Mouse (Mus musculus) kidney, embryonic 15.5 days (tissue): ENCODE data around the gene Supt3. TPM values are rescaled to one million over a fixed set of nuclear protein-coding genes. Genes with fewer than 3 reads are reported as not detected.

Source experiments
- ATAC-seq: fragments of 200-750 bp; cut with Nextera tagmentation; replicated peaks from 2 replicates; pipeline ENCODE4 v1.8.0; 2017; ENCODE audit warnings: moderate TSS enrichment; ENCODE audit not compliant: low FRiP score
- H3K27ac ChIP-seq: fragments of 300-500 bp; sonication (generic); 2 replicates; pipeline ENCODE4 v1.5.1; 2015; ENCODE audit warnings: mild to moderate bottlenecking, inconsistent platforms
- H3K27me3 ChIP-seq: fragments of 300-500 bp; sonication (generic); 2 replicates; pipeline ENCODE4 v1.6.1; 2015; ENCODE audit warnings: inconsistent platforms
- H3K36me3 ChIP-seq: fragments of 300-500 bp; sonication (generic); 2 replicates; pipeline ENCODE4 v1.6.1; 2015; ENCODE audit warnings: inconsistent platforms
- H3K4me1 ChIP-seq: fragments of 300-500 bp; sonication (generic); 2 replicates; pipeline ENCODE4 v1.6.1; 2015; ENCODE audit warnings: inconsistent platforms
- H3K4me2 ChIP-seq: fragments of 300-500 bp; sonication (generic); 2 replicates; pipeline ENCODE4 v1.6.1; 2015; ENCODE audit warnings: moderate library complexity, mild to moderate bottlenecking, inconsistent platforms
- H3K4me3 ChIP-seq: fragments of 300-500 bp; sonication (generic); replicated peaks from 2 replicates; pipeline ENCODE4 v1.5.1; 2015; ENCODE audit warnings: mild to moderate bottlenecking, inconsistent platforms
- H3K9ac ChIP-seq: fragments of 300-500 bp; sonication (generic); 2 replicates; pipeline ENCODE4 v1.6.1; 2015; ENCODE audit warnings: mild to moderate bottlenecking, inconsistent platforms
- H3K9me3 ChIP-seq: fragments of 300-500 bp; sonication (generic); replicated peaks from 2 replicates; pipeline ENCODE4 v1.6.1; 2016; ENCODE audit warnings: inconsistent platforms
- WGBS: fragments of 180-500 bp; shearing (Covaris S2); methylation state at CpG from one replicate; pipeline ENCODE4 v1.1.7; 2015; ENCODE audit warnings: mixed read lengths; 5-methylcytosine and 5-hydroxymethylcytosine counted together
- polyA plus RNA-seq: library from polyadenylated mRNA; unstranded; fragments of >200 nt; fragmentation: Nextera tagmentation; extraction: Ambion mirVana; gene quantifications from 2 replicates; pipeline ENCODE4 v1.2.1, GENCODE M21; 2015

Supt3 gene
- polyA plus RNA-seq, 1 experiment from 2014 or later = 22.4 TPM

DNA sequence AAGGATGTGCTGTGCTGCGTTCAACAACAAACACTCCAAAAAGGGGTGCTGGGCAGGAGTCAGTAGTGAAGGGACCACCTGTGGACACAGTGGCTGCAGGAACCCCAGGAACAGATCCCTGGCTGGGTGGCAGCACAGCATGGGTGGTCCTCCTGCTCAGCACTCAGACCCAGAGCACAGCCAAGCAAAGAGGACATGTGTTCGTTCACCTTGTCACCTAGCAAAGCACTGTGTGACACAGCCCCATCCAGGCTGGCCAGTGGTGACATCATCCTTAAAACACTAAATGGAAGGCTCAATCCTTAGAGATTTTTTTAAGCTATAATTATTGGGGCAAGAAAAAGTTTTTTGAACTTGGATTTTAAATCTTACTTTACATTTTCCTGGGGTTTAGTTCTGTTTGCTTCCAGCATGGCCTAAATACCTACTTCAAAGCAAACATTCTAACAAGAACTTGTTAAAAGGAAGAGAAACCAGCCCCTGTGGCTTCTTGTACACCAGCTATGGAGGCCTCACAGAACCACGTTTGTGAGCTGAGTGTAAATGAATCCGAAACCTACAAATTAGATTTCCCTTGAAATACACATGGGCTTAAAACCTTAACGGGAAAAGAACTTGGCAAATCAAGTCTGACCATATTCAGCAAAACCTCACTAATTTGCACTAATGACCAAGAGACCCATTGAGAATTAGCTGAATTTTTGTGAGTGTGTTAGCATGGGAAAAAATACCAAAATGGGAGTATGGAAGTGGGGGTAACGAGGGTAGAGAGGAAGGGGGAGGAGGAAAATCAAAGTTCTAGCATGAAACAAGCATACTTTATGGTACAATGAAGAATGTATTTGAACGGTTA is 295.8 kb downstream of the Supt3 start:
- WGBS = 67% methylated on average over 7 of the region's 7 CpGs
- ATAC-seq = no peak

DNA sequence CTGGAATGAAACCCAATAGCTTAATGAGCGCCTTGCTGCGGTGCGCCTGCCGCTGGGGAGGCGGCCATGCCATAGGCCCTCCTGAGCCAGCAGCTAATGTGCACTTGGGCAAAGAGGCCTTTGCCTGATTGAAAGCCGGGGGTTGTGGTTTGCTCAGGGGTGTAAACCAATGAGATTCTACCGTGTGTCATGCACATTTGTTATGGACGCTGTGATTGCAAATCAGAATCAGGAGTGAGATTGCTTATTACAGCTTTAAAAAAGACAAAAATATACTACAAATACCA is 296.3 kb downstream of the Supt3 start:
- 91% methylated on average over 8 of the region's 8 CpGs for WGBS
- Histone ChIP-seq H3K4me2 (no peak overlapping the region), H3K4me3 (no peak overlapping the region), H3K36me3 (no peaks in the 10 kb centered on the region), H3K27me3 (no peaks in the 10 kb centered on the region), H3K9me3 (no peaks in the 10 kb centered on the region), H3K4me1 (no peaks in the 10 kb centered on the region), H3K27ac (no peak overlapping the region), H3K9ac (no peak overlapping the region)
- no peak for ATAC-seq

More for the DNA sequence above, 295.8 kb downstream of the Supt3 start:
- Histone ChIP-seq H3K36me3 (no peaks in the 10 kb centered on the region), H3K4me3 (no peak overlapping the region), H3K4me2 (no peak overlapping the region), H3K4me1 (no peaks in the 10 kb centered on the region), H3K27me3 (no peaks in the 10 kb centered on the region), H3K27ac (no peak overlapping the region), H3K9ac (no peak overlapping the region), H3K9me3 (no peaks in the 10 kb centered on the region)

DNA sequence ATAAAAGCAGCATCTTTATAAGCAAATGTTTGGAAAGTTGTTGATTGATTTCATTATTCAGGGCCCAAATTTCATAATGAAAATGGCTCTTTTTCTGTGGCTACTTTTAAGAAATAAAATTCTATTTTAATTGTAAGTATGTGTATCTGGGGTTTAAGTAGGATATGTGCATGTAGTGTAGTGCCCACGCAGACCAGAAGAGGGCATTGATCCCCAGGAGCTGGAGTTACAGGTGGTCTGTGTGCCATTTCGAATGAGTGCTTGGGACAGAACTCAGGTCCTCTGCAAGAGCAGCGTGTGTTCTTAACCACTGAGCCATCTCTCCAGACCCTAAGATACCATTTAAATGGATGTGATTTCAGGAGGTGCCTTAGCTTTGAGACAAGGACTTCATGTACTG is 296.8 kb downstream of the Supt3 start:
- no peak overlapping the region for H3K27ac ChIP-seq
- WGBS = 91% methylated on average over 3 of the region's 3 CpGs
- no peak overlapping the region for H3K4me2 ChIP-seq
- no peaks in the 10 kb centered on the region for H3K27me3 ChIP-seq
- ATAC-seq = no peak
- H3K4me3 ChIP-seq = no peak overlapping the region
- no peak overlapping the region for H3K9ac ChIP-seq
- H3K36me3 ChIP-seq = no peaks in the 10 kb centered on the region
- no peaks in the 10 kb centered on the region for H3K9me3 ChIP-seq
- H3K4me1 ChIP-seq = no peaks in the 10 kb centered on the region

DNA sequence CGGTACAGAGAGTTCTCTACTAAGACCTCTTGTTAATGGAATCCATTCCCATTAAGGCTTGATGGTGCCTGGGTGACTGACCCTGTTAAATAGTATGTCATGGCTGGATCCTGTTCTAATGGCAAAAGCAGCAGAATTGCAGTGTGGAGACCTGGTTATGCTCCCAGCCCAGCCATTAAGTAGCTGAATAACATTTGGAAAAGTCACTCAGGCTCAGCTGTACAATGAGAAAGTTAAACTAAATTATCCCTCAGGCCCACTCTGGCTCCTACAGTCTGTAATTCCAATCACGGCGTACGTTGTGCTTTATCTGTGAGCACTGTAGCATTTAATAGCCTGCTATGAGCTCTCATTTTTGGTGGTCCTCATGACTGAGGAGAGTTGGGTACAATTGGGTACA is 300.0 kb downstream of the Supt3 start:
- 81% methylated on average over 4 of the region's 4 CpGs for WGBS
- no peaks in the 10 kb centered on the region for H3K9me3 ChIP-seq
- ATAC-seq = no peak

DNA sequence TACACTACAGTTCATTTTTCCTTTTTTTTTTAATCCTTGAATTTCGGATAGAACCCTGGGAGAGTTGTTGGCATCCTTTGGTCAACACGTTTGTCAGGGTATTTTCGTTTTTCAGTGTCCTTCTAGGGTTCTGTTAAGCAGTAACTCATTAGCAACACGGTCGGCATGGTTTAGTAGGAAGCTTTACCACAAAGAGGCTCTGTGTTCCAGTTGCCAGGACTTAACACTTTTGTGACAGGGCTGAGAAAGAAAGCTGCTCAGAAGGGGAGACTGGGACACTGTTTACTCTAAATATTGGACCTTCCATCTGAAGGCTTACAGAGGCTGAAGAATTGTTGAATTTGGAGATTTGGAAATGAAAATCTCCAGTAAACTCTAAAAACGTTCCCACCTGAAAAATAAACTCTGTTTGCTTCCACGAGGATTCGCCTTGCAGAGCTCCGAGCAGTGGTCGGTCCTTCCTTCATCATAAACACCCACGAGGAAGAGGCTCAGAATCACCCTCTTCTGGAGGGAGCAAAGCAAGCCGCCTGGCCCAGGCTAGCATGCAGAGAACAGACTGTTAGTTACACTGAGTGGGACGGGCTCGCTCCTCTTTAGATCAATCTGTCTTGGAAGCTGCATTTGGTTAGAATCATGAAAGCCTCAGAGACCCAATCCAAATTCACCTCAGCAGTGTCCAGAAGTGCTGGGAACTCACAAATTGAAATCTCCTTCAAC is 301.1 kb downstream of the Supt3 start:
- H3K9me3 ChIP-seq = no peaks in the 10 kb centered on the region
- no peak overlapping the region for H3K9ac ChIP-seq
- no peak overlapping the region for H3K4me3 ChIP-seq
- no peak for ATAC-seq
- H3K4me2 ChIP-seq = no peak overlapping the region
- no peak overlapping the region for H3K27ac ChIP-seq
- H3K36me3 ChIP-seq = no peaks in the 10 kb centered on the region
- peaks cover 10% of the 10 kb centered on the region for H3K4me1 ChIP-seq
- 73% methylated on average over 14 of the region's 14 CpGs for WGBS
- no peaks in the 10 kb centered on the region for H3K27me3 ChIP-seq

More for the DNA sequence above, 300.0 kb downstream of the Supt3 start:
- no peak overlapping the region for H3K4me3 ChIP-seq
- H3K4me1 ChIP-seq = peaks cover 6% of the 10 kb centered on the region
- no peak overlapping the region for H3K4me2 ChIP-seq
- H3K9ac ChIP-seq = no peak overlapping the region
- no peaks in the 10 kb centered on the region for H3K27me3 ChIP-seq
- no peaks in the 10 kb centered on the region for H3K36me3 ChIP-seq
- no peak overlapping the region for H3K27ac ChIP-seq

DNA sequence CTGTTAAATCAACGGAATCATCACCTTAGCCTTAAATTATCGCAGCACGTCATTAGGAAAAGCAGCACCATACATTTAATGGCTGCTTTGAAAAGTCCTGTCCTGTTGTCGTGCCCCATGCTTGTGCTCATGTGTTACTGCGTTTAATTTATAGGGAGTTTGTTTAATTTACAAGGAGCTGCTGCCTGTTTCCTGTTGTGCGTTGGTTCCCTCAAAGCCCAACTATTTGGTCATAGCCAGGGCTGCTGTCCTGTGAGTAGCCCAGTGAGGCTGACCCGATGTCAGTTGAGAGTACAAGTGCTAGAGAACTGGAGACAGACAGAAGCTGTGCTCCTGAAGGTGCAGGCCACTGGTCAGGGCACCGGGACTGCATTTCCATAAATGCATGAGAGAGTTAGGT is 304.6 kb downstream of the Supt3 start:
- no peak for ATAC-seq
- Histone ChIP-seq H3K9ac (no peak overlapping the region), H3K4me2 (no peak overlapping the region)

DNA sequence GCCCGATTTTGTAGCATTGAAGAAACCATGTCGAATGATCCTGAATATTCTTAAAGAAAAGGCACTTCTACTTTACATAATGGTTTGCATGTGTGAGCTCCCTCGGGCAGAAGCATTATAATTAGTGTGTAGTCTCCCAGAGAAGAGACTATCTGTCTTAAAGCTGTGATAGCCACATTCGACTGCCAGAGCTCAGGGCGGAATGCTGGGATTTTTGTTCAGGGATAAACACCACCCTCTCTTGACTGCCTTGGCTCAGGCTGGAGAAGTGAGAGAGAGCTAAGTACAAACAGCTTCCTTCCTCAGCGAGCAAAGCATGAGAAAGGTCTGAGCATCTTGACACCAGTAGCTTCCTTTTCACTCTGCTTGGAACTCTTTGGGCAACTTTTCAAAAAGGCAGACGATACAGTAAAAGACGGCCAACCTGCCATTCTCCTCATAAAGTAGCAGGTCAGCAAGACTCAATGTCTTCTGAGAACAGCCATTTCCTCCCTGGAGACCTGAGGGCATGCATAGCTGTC is 305.1 kb downstream of the Supt3 start:
- peak; percentile 12; the same call in 1 of the 2 replicates for ATAC-seq
- Histone ChIP-seq H3K27ac (peak overlapping the region; percentile 32; the same call in 1 of the 2 replicates), H3K4me2 (no peak overlapping the region), H3K4me3 (no peak overlapping the region), H3K36me3 (no peaks in the 10 kb centered on the region), H3K27me3 (no peaks in the 10 kb centered on the region), H3K9me3 (no peaks in the 10 kb centered on the region), H3K4me1 (peaks cover 13% of the 10 kb centered on the region), H3K9ac (no peak overlapping the region)
- WGBS = 56% methylated on average over 8 of the region's 8 CpGs

More for the DNA sequence above, 304.6 kb downstream of the Supt3 start:
- Histone ChIP-seq H3K4me3 (no peak overlapping the region), H3K27ac (0 out of 2 replicates have a peak overlapping the region, but pooled peaks have one; percentile 32), H3K9me3 (no peaks in the 10 kb centered on the region), H3K4me1 (peaks cover 11% of the 10 kb centered on the region), H3K27me3 (no peaks in the 10 kb centered on the region), H3K36me3 (no peaks in the 10 kb centered on the region)
- 56% methylated on average over 8 of the region's 8 CpGs for WGBS

DNA sequence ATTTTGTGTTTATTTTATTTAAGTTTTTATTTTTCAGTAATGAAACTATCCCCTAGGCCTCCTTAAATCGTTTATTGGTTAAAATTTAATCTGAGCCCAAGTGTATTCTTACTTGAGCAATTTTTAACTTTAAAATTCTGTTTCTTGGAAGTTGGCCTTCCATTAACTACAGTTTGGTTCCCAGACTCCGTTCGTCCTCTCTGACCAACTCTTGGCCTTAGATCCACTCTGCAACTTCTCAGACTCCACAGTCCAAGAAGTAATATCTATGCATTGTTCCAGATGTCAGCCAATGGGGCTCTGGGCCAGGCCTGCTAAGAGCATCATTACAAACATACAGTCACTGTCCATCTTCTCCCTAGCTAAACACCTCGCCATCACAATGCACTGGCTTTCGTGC is 309.4 kb downstream of the Supt3 start:
- WGBS = 89% methylated on average over 5 of the region's 5 CpGs
- Histone ChIP-seq H3K27me3 (no peaks in the 10 kb centered on the region), H3K4me3 (no peak overlapping the region), H3K4me2 (no peak overlapping the region), H3K27ac (no peak overlapping the region), H3K9ac (no peak overlapping the region), H3K36me3 (no peaks in the 10 kb centered on the region), H3K9me3 (no peaks in the 10 kb centered on the region), H3K4me1 (peaks cover 13% of the 10 kb centered on the region)
- ATAC-seq = no peak

DNA sequence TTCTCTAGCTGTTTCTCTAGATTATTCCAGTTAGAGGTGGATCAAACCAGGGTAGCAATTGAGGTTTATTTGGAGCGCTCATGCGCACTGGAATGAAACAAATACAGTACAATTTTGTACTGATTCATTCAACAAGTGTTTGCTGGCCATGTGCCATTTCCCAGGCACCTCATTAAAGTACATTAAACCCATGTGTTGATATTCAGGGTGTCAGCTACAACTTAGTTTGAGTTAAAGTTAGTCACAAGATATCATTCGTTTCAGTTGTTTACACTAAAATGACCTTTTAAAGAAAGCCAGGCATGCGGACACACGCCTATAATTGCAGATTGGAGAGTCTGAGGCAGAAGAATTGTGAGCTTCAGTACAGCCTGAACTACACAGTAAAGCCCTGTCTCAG is 310.1 kb downstream of the Supt3 start:
- ATAC-seq = no peak
- WGBS = 71% methylated on average over 5 of the region's 5 CpGs
- H3K4me2 ChIP-seq = no peak overlapping the region
- H3K4me3 ChIP-seq = no peak overlapping the region
- H3K4me1 ChIP-seq = peaks cover 6% of the 10 kb centered on the region
- H3K27ac ChIP-seq = no peak overlapping the region
- no peaks in the 10 kb centered on the region for H3K36me3 ChIP-seq
- H3K9me3 ChIP-seq = no peaks in the 10 kb centered on the region
- no peak overlapping the region for H3K9ac ChIP-seq
- H3K27me3 ChIP-seq = no peaks in the 10 kb centered on the region

DNA sequence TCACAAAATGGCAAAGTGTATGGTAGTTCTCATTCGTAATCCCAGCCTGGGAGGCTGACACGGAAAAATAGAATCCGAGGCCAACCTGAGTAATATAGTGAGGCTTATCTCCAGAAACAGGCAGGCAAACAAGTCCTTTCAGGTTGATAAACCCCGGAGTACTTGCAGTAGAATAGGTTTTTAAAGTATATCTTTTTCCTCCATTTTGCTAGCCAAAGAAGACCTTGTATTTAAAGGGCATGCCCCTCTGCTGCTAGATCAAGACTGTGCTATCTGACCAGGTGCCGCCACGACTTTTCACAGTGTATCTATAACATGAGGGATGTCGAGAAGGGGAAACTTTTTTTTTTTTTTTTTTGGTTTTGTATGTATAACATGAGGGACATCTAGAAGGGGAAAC is 324.1 kb downstream of the Supt3 start:
- 90% methylated on average over 7 of the region's 7 CpGs for WGBS
- Histone ChIP-seq H3K4me3 (no peak overlapping the region), H3K36me3 (no peaks in the 10 kb centered on the region), H3K4me1 (no peaks in the 10 kb centered on the region), H3K27ac (no peak overlapping the region), H3K9me3 (no peaks in the 10 kb centered on the region), H3K27me3 (no peaks in the 10 kb centered on the region), H3K4me2 (no peak overlapping the region), H3K9ac (no peak overlapping the region)
- no peak for ATAC-seq

DNA sequence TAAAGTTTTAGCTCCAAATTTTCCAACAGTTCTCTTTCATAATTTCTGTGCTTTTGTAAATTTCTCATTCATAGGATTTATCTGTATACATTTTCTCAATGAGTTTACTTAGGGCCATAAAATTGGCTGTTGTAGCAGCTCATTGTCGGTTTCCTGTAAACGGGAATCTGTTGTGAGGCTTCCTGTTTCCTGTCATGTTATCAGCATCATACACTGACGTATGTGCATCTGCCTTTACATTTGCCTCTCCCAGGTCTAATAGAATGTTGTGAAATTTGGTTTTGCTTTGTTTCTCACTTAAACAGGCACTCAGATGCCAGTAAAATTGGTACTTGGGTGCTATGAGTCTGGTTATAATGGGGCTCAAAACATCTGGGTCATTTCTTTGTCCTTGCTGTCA is 338.4 kb downstream of the Supt3 start:
- 68% methylated on average over 3 of the region's 3 CpGs for WGBS
- Histone ChIP-seq H3K4me1 (peaks cover 23% of the 10 kb centered on the region), H3K4me2 (no peak overlapping the region), H3K27me3 (no peaks in the 10 kb centered on the region), H3K4me3 (no peak overlapping the region), H3K36me3 (no peaks in the 10 kb centered on the region), H3K9me3 (no peaks in the 10 kb centered on the region), H3K9ac (no peak overlapping the region), H3K27ac (no peak overlapping the region)
- no peak for ATAC-seq
